ENCODE assay signal across 8 mouse cellular contexts in genomic region chr5:125014497-125014896, GRCm38 (mm10). TPM values are rescaled to one million over a fixed set of nuclear protein-coding genes. Genes with fewer than 3 reads are reported as not detected.
DNase-seq lines count a peak whose midpoint lies in the region; ATAC-seq and TF ChIP-seq lines count a peak whose summit lies in the region.

No protein-coding gene starts in this region.

- peak; percentile 84 for DNase-seq in forebrain, embryonic 11.5 days (ENCODE audit: low spot score)
- DNase-seq in cerebellum, adult 11-12 months, result peak; percentile 72
- DNase-seq in forelimb bud, embryonic 11.5 days (ENCODE audit: low read depth, low spot score), result peak; percentile 56
- DNase-seq in kidney, postnatal 25 days, result peak; percentile 75 to 85
- peak; percentile 80 for DNase-seq in lung, postnatal 14 days
- peak in 1 of 2 experiments; percentile 55 for DNase-seq in spleen, adult 2 months (ENCODE audit: low read depth in 1 of 2, low spot score in 2 of 2)

- no peaks in the 10 kb centered on the region for H3K9me3 ChIP-seq in forebrain, embryonic 11.5 days (ENCODE audit: control insufficient read depth, low read length)
- H3K9me3 ChIP-seq in forebrain, embryonic 13.5 days (replicated peaks), result no peaks in the 10 kb centered on the region
- no peaks in the 10 kb centered on the region for H3K9me3 ChIP-seq in ES-Bruce4 (replicated peaks; ENCODE audit: control insufficient read depth, insufficient read depth, low read length, poor library complexity, severe bottlenecking)

- peak; percentile 95 for TF ChIP-seq CTCF in ES-Bruce4 (IDR thresholded peaks at IDR 0.05; ENCODE audit: low read depth, low read length)
- peak; percentile 74; the same call in 1 of the 2 replicates for TF ChIP-seq CTCF in spleen, adult 2 months (IDR thresholded peaks at IDR 0.05; ENCODE audit: extremely low read depth, insufficient read depth, insufficient read length, insufficient replicate concordance)

- no peak overlapping the region for H3K4me3 ChIP-seq in forebrain, embryonic 11.5 days (ENCODE audit: low read depth, low read length)
- no peak overlapping the region for H3K4me3 ChIP-seq in forebrain, embryonic 13.5 days
- no peak overlapping the region for H3K4me3 ChIP-seq in ES-Bruce4 (ENCODE audit: low read depth, low read length)
- H3K4me3 ChIP-seq in spleen, adult 2 months (ENCODE audit: extremely low read depth, insufficient read depth, insufficient read length), result no peak overlapping the region

- WGBS in forebrain, embryonic 11.5 days, result 50% methylated on average over 7 of the region's 7 CpGs
- WGBS in forebrain, embryonic 13.5 days, result 52% methylated on average over 7 of the region's 7 CpGs
- 74% methylated on average over 7 of the region's 7 CpGs for WGBS in spleen, adult 2 months

- no peak overlapping the region for H3K27ac ChIP-seq in forebrain, embryonic 11.5 days (ENCODE audit: low read depth, low read length)
- no peak overlapping the region for H3K27ac ChIP-seq in forebrain, embryonic 13.5 days
- H3K27ac ChIP-seq in ES-Bruce4 (ENCODE audit: insufficient read depth, low read length), result no peak overlapping the region
- no peak overlapping the region for H3K27ac ChIP-seq in spleen, adult 2 months (ENCODE audit: insufficient read depth, low read length)

- no peaks in the 10 kb centered on the region for H3K4me1 ChIP-seq in forebrain, embryonic 11.5 days (replicated peaks; ENCODE audit: control insufficient read depth, insufficient read depth, low read length)
- peaks cover 9% of the 10 kb centered on the region for H3K4me1 ChIP-seq in forebrain, embryonic 13.5 days
- H3K4me1 ChIP-seq in ES-Bruce4 (ENCODE audit: control insufficient read depth, insufficient read depth, low read length), result no peaks in the 10 kb centered on the region
- no peaks in the 10 kb centered on the region; the same call in none of the 2 replicates for H3K4me1 ChIP-seq in spleen, adult 2 months (ENCODE audit: control insufficient read depth, insufficient read depth, insufficient read length)

- TF ChIP-seq EP300 in ES-Bruce4 (IDR thresholded peaks at IDR 0.05; ENCODE audit: insufficient read depth, low read depth, low read length), result no peak

- no peak overlapping the region for H3K9ac ChIP-seq in forebrain, embryonic 11.5 days (ENCODE audit: low read length)
- no peak overlapping the region for H3K9ac ChIP-seq in forebrain, embryonic 13.5 days
- no peak overlapping the region for H3K9ac ChIP-seq in ES-Bruce4 (ENCODE audit: low read depth, poor library complexity, severe bottlenecking)

- no peak for TF ChIP-seq POLR2A in ES-Bruce4 (IDR thresholded peaks at IDR 0.05; ENCODE audit: insufficient read depth, low read length)
- no peak for TF ChIP-seq POLR2A in spleen, adult 2 months (IDR thresholded peaks at IDR 0.05; ENCODE audit: low read depth, low read length)

- no peak overlapping the region for H3K4me2 ChIP-seq in forebrain, embryonic 11.5 days (ENCODE audit: low read depth, low read length, severe bottlenecking)
- no peak overlapping the region for H3K4me2 ChIP-seq in forebrain, embryonic 13.5 days

- no peaks in the 10 kb centered on the region for H3K27me3 ChIP-seq in forebrain, embryonic 11.5 days (ENCODE audit: control insufficient read depth, insufficient read depth, low read length)
- no peaks in the 10 kb centered on the region for H3K27me3 ChIP-seq in forebrain, embryonic 13.5 days
- no peaks in the 10 kb centered on the region for H3K27me3 ChIP-seq in ES-Bruce4 (ENCODE audit: control insufficient read depth, insufficient read depth, low read length, poor library complexity, severe bottlenecking)
- no peaks in the 10 kb centered on the region for H3K27me3 ChIP-seq in spleen, adult 2 months (ENCODE audit: control insufficient read depth, insufficient read depth, low read length)

- H3K36me3 ChIP-seq in forebrain, embryonic 11.5 days (ENCODE audit: control insufficient read depth, insufficient read depth, low read length), result peaks cover 16% of the 10 kb centered on the region
- H3K36me3 ChIP-seq in forebrain, embryonic 13.5 days (ENCODE audit: poor library complexity, severe bottlenecking), result peaks cover 79% of the 10 kb centered on the region
- H3K36me3 ChIP-seq in ES-Bruce4 (ENCODE audit: control insufficient read depth, insufficient read depth, low read length, poor library complexity, severe bottlenecking), result no peaks in the 10 kb centered on the region
- peaks cover 23% of the 10 kb centered on the region for H3K36me3 ChIP-seq in spleen, adult 2 months (ENCODE audit: control insufficient read depth, insufficient read depth, low read length)

- ATAC-seq in forebrain, embryonic 11.5 days (replicated peaks; ENCODE audit: low FRiP score), result no peak
- no peak for ATAC-seq in forebrain, embryonic 13.5 days

RNA-seq across cellular contexts. Expression of gene Rflna, which starts 11.5 kb away (rescaled TPM):
- 4.5 and 6.0 TPM in 2 replicates for polyA plus RNA-seq in forebrain, embryonic 11.5 days (2014; fragmentation: Nextera tagmentation; extraction: Ambion mirVana)
- polyA plus RNA-seq in forebrain, embryonic 13.5 days (2015; fragmentation: Nextera tagmentation; extraction: Ambion mirVana), result 2.7 and 3.5 TPM in 2 replicates
- 1.7 and 2.0 TPM in 2 replicates for polyA plus RNA-seq in ES-Bruce4 (2011; ENCODE audit: insufficient read depth, insufficient read length, low read depth, missing spikeins)
- polyA plus RNA-seq in spleen, adult 2 months (2012; rRNA removed), result 0.54 and 0.93 TPM in 2 replicates
